Mouse (Mus musculus) neural tube, embryonic 14.5 days (tissue): ENCODE measurements around the gene Suclg2. TPM values are rescaled to one million over a fixed set of nuclear protein-coding genes. Genes with fewer than 3 reads are reported as not detected.

Experiments
- ATAC-seq: fragments of 200-750 bp; cut with Nextera tagmentation; 2 replicates; pipeline ENCODE4 v1.8.0; 2017; ENCODE audit warnings: low read depth, mild to moderate bottlenecking, moderate TSS enrichment, moderate library complexity
- H3K27ac ChIP-seq: fragments of 300-500 bp; sonication (generic); 2 replicates; pipeline ENCODE4 v1.5.1; 2014; ENCODE audit warnings: low read depth, mild to moderate bottlenecking, control low read depth, low read length, moderate library complexity, mixed read lengths
- H3K27me3 ChIP-seq: fragments of 300-500 bp; sonication (generic); 2 replicates; pipeline ENCODE4 v1.6.1; 2014; ENCODE audit warnings: low read length; ENCODE audit not compliant: control insufficient read depth, insufficient read depth
- H3K36me3 ChIP-seq: fragments of 300-500 bp; sonication (generic); 2 replicates; pipeline ENCODE4 v1.6.1; 2014; ENCODE audit warnings: low read length, mixed read lengths; ENCODE audit not compliant: control insufficient read depth, insufficient read depth
- H3K4me1 ChIP-seq: fragments of 300-500 bp; sonication (generic); 2 replicates; pipeline ENCODE4 v1.6.1; 2014; ENCODE audit warnings: low read length; ENCODE audit not compliant: control insufficient read depth, insufficient read depth
- H3K4me2 ChIP-seq: fragments of 300-500 bp; sonication (generic); 2 replicates; pipeline ENCODE4 v1.6.1; 2014; ENCODE audit warnings: mild to moderate bottlenecking, low read depth, low read length, control low read depth
- H3K4me3 ChIP-seq: fragments of 300-500 bp; sonication (generic); 2 replicates; pipeline ENCODE4 v1.5.1; 2014; ENCODE audit warnings: low read depth, low read length, control low read depth, mixed read lengths
- H3K9ac ChIP-seq: fragments of 300-500 bp; sonication (generic); replicated peaks from 2 replicates; pipeline ENCODE4 v1.6.1; 2014; ENCODE audit warnings: low read depth, mild to moderate bottlenecking, control low read depth, low read length, mixed read lengths
- H3K9me3 ChIP-seq: fragments of 300-500 bp; sonication (generic); 2 replicates; pipeline ENCODE4 v1.6.1; 2016; ENCODE audit warnings: low read length; ENCODE audit not compliant: control insufficient read depth
- WGBS: fragments of 180-500 bp; shearing (Covaris S2); extraction: QIAGEN DNeasy Blood & Tissue Kit; methylation state at CpG from one replicate; pipeline ENCODE4 v1.1.7; 2014; 5-methylcytosine and 5-hydroxymethylcytosine counted together
- polyA plus RNA-seq: library from polyadenylated mRNA; unstranded; fragments of >200 nt; fragmentation: Nextera tagmentation; extraction: Ambion mirVana; gene quantifications from 2 replicates; pipeline ENCODE4 v1.2.1, GENCODE M21; 2014

Gene Suclg2
- polyA plus RNA-seq, 1 experiment from 2014 or later: 11.2 TPM

GRCm38 (mm10) chr6:95545714-95546113 is 172.9 kb downstream of the Suclg2 start:
- Histone ChIP-seq H3K9ac (no peak overlapping the region), H3K4me1 (no peaks in the 10 kb centered on the region), H3K27ac (no peak overlapping the region), H3K4me2 (no peak overlapping the region), H3K36me3 (no peaks in the 10 kb centered on the region), H3K4me3 (no peak overlapping the region), H3K9me3 (no peaks in the 10 kb centered on the region), H3K27me3 (no peaks in the 10 kb centered on the region)
- ATAC-seq: no peak

GRCm38 (mm10) chr6:95545296-95545695 is 173.3 kb downstream of the Suclg2 start:
- no peaks in the 10 kb centered on the region for H3K9me3 ChIP-seq
- no peaks in the 10 kb centered on the region for H3K36me3 ChIP-seq
- no peak for ATAC-seq
- H3K27me3 ChIP-seq: no peaks in the 10 kb centered on the region
- no peaks in the 10 kb centered on the region for H3K4me1 ChIP-seq
- WGBS: 89% methylated on average over 3 of the region's 3 CpGs
- H3K4me3 ChIP-seq: no peak overlapping the region
- H3K9ac ChIP-seq: no peak overlapping the region
- no peak overlapping the region for H3K4me2 ChIP-seq
- H3K27ac ChIP-seq: no peak overlapping the region

GRCm38 (mm10) chr6:95535191-95535590 is 183.4 kb downstream of the Suclg2 start:
- Histone ChIP-seq H3K27ac (no peak overlapping the region), H3K27me3 (no peaks in the 10 kb centered on the region), H3K4me1 (no peaks in the 10 kb centered on the region), H3K9me3 (no peaks in the 10 kb centered on the region), H3K4me3 (no peak overlapping the region), H3K9ac (no peak overlapping the region), H3K4me2 (no peak overlapping the region), H3K36me3 (no peaks in the 10 kb centered on the region)
- ATAC-seq: no peak
- 63% methylated on average over 3 of the region's 3 CpGs for WGBS

DNA sequence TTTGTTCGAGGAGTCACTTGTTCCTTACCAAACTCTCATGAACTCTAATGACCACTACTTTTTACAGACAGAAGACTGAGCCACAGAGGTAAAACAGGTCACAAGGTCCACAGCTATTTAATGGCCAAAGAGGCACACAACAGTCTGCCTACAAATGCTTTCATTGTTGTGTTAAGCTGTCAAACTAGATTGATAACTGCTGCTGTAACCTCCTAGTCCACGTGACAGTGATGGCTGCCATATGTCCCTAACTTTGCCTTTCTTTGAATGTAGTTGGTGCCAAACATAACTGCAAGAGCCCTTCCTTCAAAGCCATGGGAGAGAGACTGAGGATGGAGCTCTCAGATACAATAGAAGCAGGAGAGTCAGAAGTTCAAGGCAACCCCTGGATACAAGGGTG is 198.8 kb downstream of the Suclg2 start:
- 39% methylated on average over 2 of the region's 2 CpGs for WGBS
- no peak overlapping the region for H3K4me2 ChIP-seq

GRCm38 (mm10) chr6:95518406-95518805 is 200.2 kb downstream of the Suclg2 start:
- Histone ChIP-seq H3K9ac (no peak overlapping the region), H3K9me3 (no peaks in the 10 kb centered on the region), H3K36me3 (no peaks in the 10 kb centered on the region), H3K4me2 (no peak overlapping the region), H3K4me1 (no peaks in the 10 kb centered on the region), H3K27ac (no peak overlapping the region), H3K4me3 (no peak overlapping the region), H3K27me3 (no peaks in the 10 kb centered on the region)
- no peak for ATAC-seq
- WGBS: 84% methylated on average over 2 of the region's 2 CpGs

More for the DNA sequence above, 198.8 kb downstream of the Suclg2 start:
- no peaks in the 10 kb centered on the region for H3K27me3 ChIP-seq
- no peak for ATAC-seq
- H3K36me3 ChIP-seq: no peaks in the 10 kb centered on the region
- H3K9me3 ChIP-seq: no peaks in the 10 kb centered on the region
- no peak overlapping the region for H3K4me3 ChIP-seq
- no peak overlapping the region for H3K27ac ChIP-seq
- H3K9ac ChIP-seq: no peak overlapping the region
- H3K4me1 ChIP-seq: no peaks in the 10 kb centered on the region

DNA sequence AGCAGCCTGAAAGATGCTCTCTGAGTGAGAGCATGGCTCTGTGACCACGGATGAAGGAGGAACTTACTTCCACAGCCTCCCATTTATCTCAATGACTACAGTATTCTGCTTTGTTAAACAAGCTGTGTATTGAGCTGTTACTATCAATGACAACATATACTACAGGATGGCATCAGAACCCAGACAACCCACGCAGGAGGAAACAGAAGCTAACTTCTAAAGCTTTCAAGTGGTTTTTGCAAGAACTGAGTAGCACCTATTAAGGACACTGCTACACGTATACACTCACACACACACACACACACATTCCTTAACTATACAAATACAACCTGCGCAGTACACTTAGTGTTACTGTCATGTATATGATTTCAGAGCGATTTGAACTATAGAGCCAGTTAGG is 202.9 kb downstream of the Suclg2 start:
- WGBS: 77% methylated on average over 5 of the region's 5 CpGs
- no peak for ATAC-seq
- Histone ChIP-seq H3K4me1 (no peaks in the 10 kb centered on the region), H3K4me2 (no peak overlapping the region), H3K27ac (no peak overlapping the region), H3K36me3 (no peaks in the 10 kb centered on the region), H3K9ac (no peak overlapping the region), H3K4me3 (no peak overlapping the region), H3K9me3 (no peaks in the 10 kb centered on the region), H3K27me3 (no peaks in the 10 kb centered on the region)

- H3K36me3 ChIP-seq: no peaks in the 10 kb centered on the region
- H3K27ac ChIP-seq: no peak overlapping the region
- no peaks in the 10 kb centered on the region for H3K4me1 ChIP-seq
- no peak overlapping the region for H3K4me3 ChIP-seq
- H3K4me2 ChIP-seq: no peak overlapping the region
- 77% methylated on average over 9 of the region's 10 CpGs for WGBS
- H3K9me3 ChIP-seq: no peaks in the 10 kb centered on the region
- ATAC-seq: no peak
- H3K27me3 ChIP-seq: no peaks in the 10 kb centered on the region
- no peak overlapping the region for H3K9ac ChIP-seq
Observed at GRCm38 (mm10) chr6:95514726-95515125, 203.9 kb downstream of the Suclg2 start.

- Histone ChIP-seq H3K9me3 (no peaks in the 10 kb centered on the region), H3K36me3 (no peaks in the 10 kb centered on the region), H3K9ac (no peak overlapping the region), H3K4me2 (no peak overlapping the region), H3K4me3 (no peak overlapping the region), H3K27ac (no peak overlapping the region), H3K4me1 (no peaks in the 10 kb centered on the region), H3K27me3 (no peaks in the 10 kb centered on the region)
- WGBS: 97% methylated on average over 1 of the region's 1 CpGs
- ATAC-seq: no peak
Observed at GRCm38 (mm10) chr6:95511689-95512088, 206.9 kb downstream of the Suclg2 start.

GRCm38 (mm10) chr6:95500771-95501170 is 217.8 kb downstream of the Suclg2 start:
- Histone ChIP-seq H3K4me1 (0 out of 2 replicates have a peak, but pooled peaks cover 11% of the 10 kb centered on the region), H3K4me3 (no peak overlapping the region), H3K27me3 (no peaks in the 10 kb centered on the region), H3K4me2 (no peak overlapping the region), H3K36me3 (no peaks in the 10 kb centered on the region), H3K27ac (no peak overlapping the region), H3K9me3 (no peaks in the 10 kb centered on the region), H3K9ac (no peak overlapping the region)
- no peak for ATAC-seq
- 85% methylated on average over 5 of the region's 5 CpGs for WGBS

- no peak for ATAC-seq
- no peak overlapping the region for H3K27ac ChIP-seq
- H3K9me3 ChIP-seq: no peaks in the 10 kb centered on the region
- no peak overlapping the region for H3K9ac ChIP-seq
- H3K4me3 ChIP-seq: no peak overlapping the region
- 54% methylated on average over 5 of the region's 5 CpGs for WGBS
- H3K4me2 ChIP-seq: no peak overlapping the region
- H3K27me3 ChIP-seq: no peaks in the 10 kb centered on the region
- H3K36me3 ChIP-seq: no peaks in the 10 kb centered on the region
- 0 out of 2 replicates have a peak, but pooled peaks cover 11% of the 10 kb centered on the region for H3K4me1 ChIP-seq
Observed at GRCm38 (mm10) chr6:95499639-95500038, 219.0 kb downstream of the Suclg2 start.
